Mouse (Mus musculus): Measurements from ENCODE around the gene Celsr2.

DNA sequence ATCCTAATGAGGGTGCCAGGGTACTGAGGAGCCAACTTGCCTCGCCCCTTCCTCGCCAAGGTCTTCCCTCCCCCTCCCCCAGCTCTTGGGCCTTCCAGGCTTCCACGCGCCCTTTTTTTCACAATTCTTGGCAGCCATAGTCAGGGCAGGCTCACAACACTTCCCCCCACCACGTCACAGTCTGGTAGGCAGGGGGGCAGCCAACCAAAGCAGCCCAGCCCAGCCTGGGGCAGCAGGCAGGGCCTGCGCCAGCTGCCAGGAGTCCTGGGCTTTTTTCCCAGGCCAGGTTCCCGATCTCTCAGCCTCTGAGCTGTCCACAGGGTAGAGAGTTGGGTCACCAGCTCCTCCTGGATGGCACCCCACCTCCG, 3.6 kb downstream of the Celsr2 start:
- TF ChIP-seq GATA1 (IDR thresholded peaks at IDR 0.05; ENCODE audit: borderline replicate concordance, low read length) (no peak), CTCF (IDR thresholded peaks at IDR 0.05; ENCODE audit: low read depth, low read length) (no peak)

All from G1E (cell line).